Mouse (Mus musculus): ENCODE measurements around the gene Cgnl1.

Cgnl1 gene

GRCm38 (mm10) chr9:71670677-71671076 lies 100.7 kb downstream of the Cgnl1 start:
- CTCF ChIA-PET = no interaction called here

- CTCF ChIA-PET = no interaction called here
Observed at GRCm38 (mm10) chr9:71667616-71668015, 103.8 kb downstream of the Cgnl1 start.

GRCm38 (mm10) chr9:71666432-71666831 lies 105.0 kb downstream of the Cgnl1 start:
- CTCF ChIA-PET = no interaction called here

- CTCF ChIA-PET = no interaction called here
Observed at GRCm38 (mm10) chr9:71665493-71665892, 105.9 kb downstream of the Cgnl1 start.

GRCm38 (mm10) chr9:71664855-71665254 lies 106.5 kb downstream of the Cgnl1 start:
- CTCF ChIA-PET = no interaction called here

- CTCF ChIA-PET = no interaction called here
Observed at GRCm38 (mm10) chr9:71663421-71664217, 107.8 kb downstream of the Cgnl1 start.

- CTCF ChIA-PET = no interaction called here
Observed at GRCm38 (mm10) chr9:71660540-71660939, 110.9 kb downstream of the Cgnl1 start.

DNA sequence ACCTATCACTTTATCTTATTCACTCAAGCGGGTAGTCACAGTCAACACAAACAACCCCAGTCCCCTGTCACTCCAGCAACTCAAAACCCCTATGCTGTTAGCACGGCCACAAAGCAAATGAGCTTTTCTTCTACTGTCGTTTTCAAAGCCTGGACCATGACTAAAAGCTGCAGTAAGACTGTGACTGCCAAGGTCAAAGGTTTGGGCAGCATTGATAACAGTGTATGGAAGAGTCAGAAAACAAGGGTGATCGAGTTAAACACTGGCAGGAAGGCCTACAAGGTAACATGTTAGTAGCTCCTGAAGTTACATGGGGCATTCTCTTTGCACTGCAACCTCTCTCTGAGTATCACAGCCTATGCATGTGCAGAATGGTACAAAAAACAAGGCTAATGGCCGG lies 111.7 kb downstream of the Cgnl1 start:
- CTCF ChIA-PET = no interaction called here

DNA sequence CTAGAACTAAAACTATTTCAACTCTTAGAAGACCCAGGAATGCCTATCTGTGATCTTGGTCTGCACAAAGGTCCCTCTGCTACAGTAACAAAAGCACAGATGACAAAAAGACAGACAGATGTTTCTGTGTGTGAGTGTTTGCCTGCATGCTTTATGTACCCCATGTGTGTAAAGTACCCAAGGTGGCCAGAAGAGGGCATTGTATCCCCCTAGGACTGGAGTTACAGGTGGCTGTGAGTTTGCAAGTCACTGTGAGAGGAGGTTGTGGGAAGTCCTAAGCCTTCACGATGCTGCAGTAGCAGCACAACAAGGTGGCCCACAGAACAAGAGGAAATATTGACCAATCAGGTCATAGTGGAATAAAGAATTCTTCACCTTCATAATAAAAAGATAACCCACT lies 114.2 kb downstream of the Cgnl1 start:
- CTCF ChIA-PET = no interaction called here

DNA sequence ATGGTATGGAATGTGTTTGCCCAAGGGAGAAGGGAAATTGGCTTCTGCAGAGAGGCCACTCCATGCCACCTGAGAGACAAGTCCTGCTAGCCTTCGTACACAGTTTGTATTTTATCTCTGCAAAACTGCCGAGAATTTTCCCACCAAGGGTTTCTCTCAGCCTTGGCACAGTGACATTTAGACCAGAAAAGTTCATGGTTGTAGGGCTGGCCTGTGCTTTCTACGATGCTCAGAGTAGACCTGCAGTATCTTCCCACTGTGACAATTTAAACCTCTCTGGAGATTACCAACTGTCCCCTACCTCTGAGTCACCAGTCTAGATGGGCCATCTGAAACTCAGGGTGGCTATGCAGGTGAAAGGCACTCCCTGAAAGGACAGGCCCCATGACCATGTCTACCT lies 116.5 kb downstream of the Cgnl1 start:
- CTCF ChIA-PET = no interaction called here

DNA sequence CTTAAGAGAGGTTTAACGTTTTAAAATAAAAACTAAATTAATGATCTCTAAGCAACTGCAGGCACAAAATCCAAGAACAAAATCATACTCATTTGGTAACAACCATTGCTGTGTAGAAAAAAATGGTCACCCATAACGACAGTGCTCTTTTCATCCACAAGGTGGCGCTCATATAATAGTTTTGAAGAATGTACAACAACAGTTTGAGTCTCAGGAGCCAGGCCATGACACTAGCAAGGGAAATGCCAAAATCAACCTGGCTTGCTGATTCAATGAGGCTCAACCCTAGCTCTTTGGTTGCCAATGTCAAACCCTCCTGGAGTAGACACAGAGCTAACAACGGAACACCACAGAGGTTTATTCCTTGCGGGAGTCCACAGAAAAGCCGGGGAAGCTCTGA lies 125.3 kb downstream of the Cgnl1 start:
- CTCF ChIA-PET = interaction anchor here (0.5 kb wide), 2 partner anchors 16 to 510 kb away, joined by 3 read pairs; no protein-coding TSS in a partner anchor

- CTCF ChIA-PET = no interaction called here
Observed at GRCm38 (mm10) chr9:71643611-71644010, 127.8 kb downstream of the Cgnl1 start.

- CTCF ChIA-PET = no interaction called here
Observed at GRCm38 (mm10) chr9:71642270-71642669, 129.1 kb downstream of the Cgnl1 start.

- CTCF ChIA-PET = no interaction called here
Observed at GRCm38 (mm10) chr9:71640361-71640927, 131.0 kb downstream of the Cgnl1 start.

- CTCF ChIA-PET = no interaction called here
Observed at GRCm38 (mm10) chr9:71638198-71638597, 133.2 kb downstream of the Cgnl1 start.

GRCm38 (mm10) chr9:71636854-71637253 lies 134.5 kb downstream of the Cgnl1 start:
- CTCF ChIA-PET = no interaction called here

DNA sequence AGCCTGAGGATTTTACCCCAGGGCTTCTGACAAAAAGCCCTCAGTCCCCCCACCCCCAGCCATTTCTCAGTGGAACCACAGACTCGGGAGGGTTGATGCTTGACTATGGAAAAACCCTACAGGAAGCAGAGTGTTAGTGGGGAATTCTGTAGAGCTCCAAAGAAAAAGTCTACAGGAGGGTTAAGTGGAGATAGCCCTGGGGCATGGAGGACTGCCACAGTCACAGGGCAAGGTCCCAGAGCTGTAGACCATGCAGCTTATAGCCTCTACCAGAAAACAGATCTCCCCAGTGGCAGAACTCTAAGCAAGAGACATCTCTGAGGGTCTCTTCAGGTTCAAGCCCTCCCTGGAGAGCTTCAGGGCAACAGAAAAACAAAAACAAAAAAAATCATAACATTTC lies 135.8 kb downstream of the Cgnl1 start:
- CTCF ChIA-PET = no interaction called here

DNA sequence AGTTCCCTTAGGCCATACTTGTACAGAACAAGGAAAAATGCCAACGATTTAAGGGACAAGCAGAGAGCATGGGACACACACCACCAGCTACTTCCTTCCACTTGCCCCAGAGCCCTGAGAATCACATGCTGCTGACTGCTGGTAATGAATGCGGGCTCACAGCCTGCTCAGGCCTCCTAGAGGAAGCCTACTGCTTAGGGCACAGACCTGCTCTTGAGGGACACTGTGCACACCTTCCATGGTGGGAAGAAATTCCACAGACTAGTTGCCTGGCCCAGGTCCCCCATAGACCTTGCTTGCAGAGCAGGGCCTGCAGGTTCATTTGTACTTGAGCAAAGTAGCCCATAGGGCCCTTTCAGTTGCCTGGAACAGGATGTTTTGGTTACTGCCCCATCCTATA lies 136.5 kb downstream of the Cgnl1 start:
- CTCF ChIA-PET = no interaction called here

- CTCF ChIA-PET = no interaction called here
Observed at GRCm38 (mm10) chr9:71628921-71629320, 142.5 kb downstream of the Cgnl1 start.

GRCm38 (mm10) chr9:71628286-71628685 lies 143.1 kb downstream of the Cgnl1 start:
- CTCF ChIA-PET = no interaction called here

GRCm38 (mm10) chr9:71625961-71626360 lies 145.4 kb downstream of the Cgnl1 start:
- CTCF ChIA-PET = interaction anchor here (1.5 kb wide), 1 partner anchor 9 kb away, joined by 14 read pairs; no protein-coding TSS in a partner anchor

GRCm38 (mm10) chr9:71624793-71625495 lies 146.5 kb downstream of the Cgnl1 start:
- CTCF ChIA-PET = interaction anchor here (0.6 to 1.5 kb wide), 3 partner anchors 8 to 304 kb away, joined by 3 to 14 read pairs (median 3); no protein-coding TSS in a partner anchor
